Mouse (Mus musculus) adrenal gland, postnatal 25 days (tissue): ENCODE results near the gene Hmx2. TPM values are rescaled to one million over a fixed set of nuclear protein-coding genes. Genes with fewer than 3 reads are reported as not detected.

Experiments used
- DNase-seq: peaks from one replicate; pipeline ENCODE4 v3.0.0; 2021; ENCODE audit warnings: mixed read lengths
- long read RNA-seq: library from polyadenylated mRNA; stranded (forward); transcript quantifications from one replicate; pipeline ENCODE4 v2.0.0, GENCODE M21; 2021
- total RNA-seq: library from RNA; stranded (reverse); gene quantifications from 2 replicates; pipeline ENCODE4 v1.2.3, GENCODE M21; 2021

The Hmx2 gene
- not detected in 2 replicates for total RNA-seq
- long read RNA-seq = 0 reads

- no peak for DNase-seq
Measured at GRCm38 (mm10) chr7:131548473-131548872, at the start of gene Hmx2. Gene Hmx2 (plus strand): TSS chr7:131548773.

- no peak for DNase-seq
Measured at GRCm38 (mm10) chr7:131503739-131504138, 44.8 kb upstream of the Hmx2 start.

- DNase-seq = peak; percentile 87
Measured at GRCm38 (mm10) chr7:131539979-131540378, 8.6 kb upstream of the Hmx2 start.

- no peak for DNase-seq
Measured at GRCm38 (mm10) chr7:131541184-131542114, 7.1 kb upstream of the Hmx2 start.

GRCm38 (mm10) chr7:131542115-131542871 is 6.3 kb upstream of the Hmx2 start, which contains the start of gene Hmx3:
Gene Hmx3 (plus strand): TSS chr7:131542867.
- peak; percentile 9 for DNase-seq

- peak; percentile 5 for DNase-seq
Measured at GRCm38 (mm10) chr7:131542872-131543622, 5.5 kb upstream of the Hmx2 start.

GRCm38 (mm10) chr7:131543623-131544481 is 4.7 kb upstream of the Hmx2 start:
- DNase-seq = peak; percentile 6

- DNase-seq = no peak
Measured at GRCm38 (mm10) chr7:131544871-131545270, 3.7 kb upstream of the Hmx2 start.

GRCm38 (mm10) chr7:131545701-131546385 is 2.7 kb upstream of the Hmx2 start:
- no peak for DNase-seq

- no peak for DNase-seq
Measured at GRCm38 (mm10) chr7:131546423-131546822, 2.1 kb upstream of the Hmx2 start.

- DNase-seq = no peak
Measured at GRCm38 (mm10) chr7:131547481-131547880, 1.1 kb upstream of the Hmx2 start.

GRCm38 (mm10) chr7:131551471-131551870 is 2.9 kb downstream of the Hmx2 start:
- no peak for DNase-seq

- DNase-seq = no peak
Measured at GRCm38 (mm10) chr7:131551931-131552741, 3.6 kb downstream of the Hmx2 start.

- no peak for DNase-seq
Measured at GRCm38 (mm10) chr7:131552781-131553180, 4.2 kb downstream of the Hmx2 start.

- peak; percentile 51 for DNase-seq
Measured at GRCm38 (mm10) chr7:131553771-131554175, 5.2 kb downstream of the Hmx2 start.

GRCm38 (mm10) chr7:131554341-131555180 is 6.0 kb downstream of the Hmx2 start:
- DNase-seq = no peak

GRCm38 (mm10) chr7:131555301-131556081 is 6.9 kb downstream of the Hmx2 start:
- DNase-seq = peak; percentile 19

- no peak for DNase-seq
Measured at GRCm38 (mm10) chr7:131556116-131556515, 7.5 kb downstream of the Hmx2 start.
